Mouse (Mus musculus) retina, postnatal 7 days (tissue): ENCODE measurements around the gene Fancc.
A peak's percentile ranks its signal among the peaks of the same experiment; 100 is the strongest.

Experiments used
- DNase-seq: peaks from one replicate; pipeline ENCODE4 v3.0.0-alpha.2; 2012; ENCODE audit warnings: low read depth, low spot score

The Fancc gene

DNA sequence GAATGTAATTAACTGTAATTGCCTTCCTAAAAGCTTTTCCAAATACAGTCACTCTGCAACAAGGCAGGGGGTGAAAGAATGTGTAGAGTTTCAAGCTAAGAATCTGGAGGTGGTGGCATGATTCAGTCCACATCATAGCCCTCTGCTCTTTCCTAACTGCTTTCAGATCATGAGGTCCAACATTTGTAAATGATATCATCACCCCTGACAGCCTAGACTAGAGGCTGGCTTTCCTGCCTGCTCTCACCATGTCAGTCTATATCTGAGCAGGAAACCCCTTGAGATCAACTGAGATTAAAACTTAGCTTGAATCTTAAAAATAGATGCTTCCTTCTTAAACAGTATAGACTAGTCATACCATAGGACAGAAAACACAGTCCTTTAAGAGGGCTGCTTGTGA lies 75.9 kb downstream of the Fancc start:
- no peak for DNase-seq

DNA sequence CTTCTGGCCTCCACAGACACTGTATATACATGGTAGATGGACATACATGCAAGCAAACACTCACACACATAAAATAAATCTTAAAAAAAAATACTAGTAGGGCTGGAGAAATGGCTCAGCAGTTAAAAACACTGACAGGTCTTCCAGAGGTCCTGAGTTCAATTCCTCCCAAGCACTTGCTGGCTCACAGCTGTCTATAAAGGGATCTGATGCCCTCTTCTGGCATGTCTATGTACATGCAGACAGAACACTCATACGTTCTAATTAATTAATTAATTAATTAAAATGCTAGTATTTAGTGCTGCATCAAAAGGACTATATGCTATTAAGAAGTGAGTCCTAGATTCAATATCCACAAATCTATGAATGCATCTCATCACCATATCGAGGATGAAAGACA lies 78.9 kb downstream of the Fancc start:
- no peak for DNase-seq

DNA sequence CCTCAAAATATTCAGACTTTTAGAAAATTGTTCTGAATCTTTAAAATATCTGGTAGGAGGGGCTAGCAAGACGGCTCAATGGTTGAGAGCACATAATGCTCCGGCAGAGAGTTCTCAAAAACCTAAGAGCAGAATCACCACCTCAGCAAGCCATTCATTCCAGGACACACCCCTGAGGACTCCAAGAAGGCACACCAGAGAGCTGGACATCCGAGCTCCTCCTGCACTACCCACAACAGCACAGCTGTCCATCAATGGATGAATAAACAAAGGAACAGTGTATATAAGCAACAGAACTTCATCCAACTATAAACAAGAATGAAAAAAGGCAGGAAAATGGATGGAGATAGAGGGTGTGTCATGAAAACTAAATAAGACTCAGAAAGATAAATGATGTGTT lies 80.3 kb downstream of the Fancc start:
- no peak for DNase-seq

DNA sequence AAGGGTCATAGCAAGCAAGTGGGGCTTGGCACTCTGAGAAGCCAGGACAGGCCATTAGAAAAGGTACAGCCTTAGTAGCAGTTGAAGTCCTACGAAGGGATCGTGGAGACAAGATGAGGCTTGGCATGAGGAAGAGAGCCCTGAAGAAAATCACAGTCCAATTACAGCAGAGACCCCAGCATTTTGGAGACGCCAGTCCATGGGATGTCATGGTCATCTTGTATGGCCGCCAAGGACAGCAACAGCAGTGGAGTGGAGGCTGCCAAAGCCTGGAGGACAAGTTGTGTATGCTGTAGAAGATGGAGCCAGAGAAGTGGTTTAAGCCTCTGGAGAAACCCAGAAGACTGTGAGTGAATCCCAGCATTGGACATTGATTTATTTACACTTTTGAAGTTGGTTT lies 84.4 kb downstream of the Fancc start:
- no peak for DNase-seq

DNA sequence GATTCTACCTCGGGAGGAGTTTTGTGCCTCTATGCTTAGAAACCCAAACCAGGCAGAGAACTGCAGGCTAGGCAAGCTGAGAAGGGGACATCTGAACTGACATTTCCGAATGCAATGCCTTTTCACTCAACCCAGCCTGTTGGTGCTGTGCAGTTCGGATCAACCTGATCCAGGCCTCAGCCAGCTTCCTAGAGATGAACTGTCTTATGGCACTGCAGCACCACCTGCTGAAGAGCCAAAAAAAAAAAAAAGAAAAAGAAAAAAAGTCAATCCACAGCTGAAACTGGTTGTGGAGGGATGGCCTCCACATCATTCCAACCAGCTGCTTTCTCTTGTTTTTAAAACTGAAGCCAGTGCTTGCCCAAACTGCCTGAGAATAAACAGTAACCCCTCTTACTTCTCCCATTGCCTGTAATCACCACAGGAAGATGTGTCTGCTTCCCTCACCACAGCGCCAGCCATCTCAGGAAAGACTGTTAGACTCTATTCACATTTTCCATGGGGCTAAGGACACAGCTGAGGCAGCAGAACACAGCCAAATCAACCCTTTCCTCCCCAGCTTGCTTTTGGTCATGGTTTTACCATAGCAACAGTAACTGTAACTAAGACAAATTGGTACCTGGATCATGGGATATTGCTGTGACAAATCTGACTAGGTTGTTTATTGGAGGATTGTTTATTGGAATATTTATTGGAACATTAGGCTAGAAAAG lies 85.6 kb downstream of the Fancc start:
- no peak for DNase-seq

DNA sequence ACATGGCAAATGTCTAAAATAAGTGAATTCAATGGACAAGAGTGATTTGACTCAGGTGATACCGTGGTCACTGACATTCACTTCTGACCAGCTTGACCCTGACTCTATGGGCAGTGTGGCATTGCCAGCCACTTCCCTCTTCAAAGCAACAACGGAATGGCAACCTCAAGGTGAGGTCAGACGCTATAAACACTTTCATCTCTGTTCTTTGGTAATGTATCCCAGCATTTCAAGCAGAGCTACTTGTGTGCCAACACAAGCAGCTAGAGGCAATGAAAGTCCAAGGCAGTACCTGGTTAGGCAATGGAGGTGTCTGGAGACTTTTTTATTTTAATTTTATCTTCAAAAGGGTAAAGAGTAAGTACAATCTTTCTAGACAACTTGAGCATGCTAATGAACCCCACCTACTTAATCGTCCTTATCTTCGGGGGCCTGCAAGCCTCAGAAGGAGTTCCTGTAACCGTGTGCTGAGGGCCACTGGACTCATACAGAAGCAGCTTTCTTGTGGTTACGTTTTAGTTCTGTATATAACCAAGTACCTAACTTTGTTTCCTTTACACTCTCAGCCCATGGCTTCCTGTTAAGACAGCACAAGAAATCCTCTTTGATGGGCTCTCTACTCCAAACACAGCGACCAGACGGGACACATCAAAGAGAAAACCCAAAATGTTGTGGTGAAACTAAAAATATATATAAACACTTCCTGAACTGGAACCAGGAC lies 86.3 kb downstream of the Fancc start:
- DNase-seq: no peak

DNA sequence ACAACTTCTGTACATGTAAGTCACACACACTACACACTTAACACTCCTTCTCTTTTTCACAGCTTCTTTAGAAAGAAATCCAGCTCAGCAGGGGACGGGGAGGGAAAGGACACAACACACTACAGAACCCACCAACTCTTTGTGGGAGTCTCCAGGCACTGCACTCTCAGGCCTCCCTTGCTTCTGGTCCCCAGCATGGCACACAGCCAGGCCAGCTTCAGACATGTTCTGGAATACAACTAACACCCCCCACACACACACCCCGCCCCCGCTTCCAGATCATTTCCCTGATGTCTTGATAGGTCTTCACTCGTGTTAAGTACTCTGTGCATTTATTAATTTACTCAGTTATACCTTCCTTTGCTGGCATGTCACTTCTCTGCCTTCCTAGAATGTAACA lies 91.9 kb downstream of the Fancc start:
- no peak for DNase-seq

DNA sequence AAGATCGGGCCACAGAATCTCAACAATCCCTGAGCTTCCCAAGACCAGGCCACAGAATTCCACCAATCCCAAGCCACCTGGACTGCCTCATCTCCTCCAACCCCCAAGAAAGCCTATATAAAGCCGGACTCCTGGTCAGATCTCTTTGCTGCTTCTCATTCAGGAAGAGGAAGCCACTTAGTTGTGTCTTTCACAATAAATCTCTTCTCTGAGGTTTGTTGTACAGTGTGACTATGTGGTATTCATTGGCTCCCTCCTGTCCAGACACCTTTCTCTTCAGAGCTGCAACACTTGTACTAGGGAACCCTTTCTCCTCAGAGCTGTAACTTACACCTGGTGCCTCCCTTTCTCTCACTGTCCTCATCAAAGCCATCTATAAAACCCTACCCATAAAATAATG lies 92.4 kb downstream of the Fancc start:
- DNase-seq: no peak

DNA sequence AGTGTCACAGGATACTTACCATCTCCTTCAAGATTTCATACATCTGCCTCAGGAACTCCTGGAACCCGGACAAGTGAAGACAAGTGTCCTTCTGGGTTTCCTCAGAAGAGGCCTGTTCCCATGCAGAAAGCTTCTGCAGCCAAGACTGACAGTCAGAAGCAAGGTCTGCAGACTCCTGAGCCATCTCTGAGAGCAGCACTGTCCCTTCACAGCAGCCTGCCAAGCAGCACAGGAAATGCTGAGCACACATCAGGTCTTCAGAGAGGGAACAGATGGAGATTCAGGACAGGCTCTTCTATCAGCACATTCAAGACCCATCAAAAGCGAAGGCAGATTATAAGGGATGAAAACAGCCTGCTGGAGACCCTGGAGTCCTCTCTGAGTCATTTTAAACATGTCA lies 94.3 kb downstream of the Fancc start:
- no peak for DNase-seq

DNA sequence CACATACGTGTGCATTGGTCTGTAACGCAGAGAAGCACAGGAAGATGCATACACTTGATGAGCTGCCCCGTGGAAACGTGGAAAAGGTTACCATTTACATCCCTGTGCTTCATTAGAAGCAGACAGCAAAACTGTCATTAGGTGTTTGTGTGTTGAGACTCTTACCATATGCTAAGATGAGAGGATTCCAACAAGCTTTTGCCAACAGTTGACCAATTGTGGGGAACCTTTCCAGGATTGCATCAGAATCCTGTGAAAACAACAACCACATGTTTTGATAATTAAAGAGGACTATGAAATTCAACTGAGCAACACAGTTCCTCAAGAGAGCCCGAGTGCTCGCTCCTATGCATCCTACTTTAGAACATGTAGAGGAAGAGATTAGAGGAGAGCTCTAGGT lies 97.0 kb downstream of the Fancc start:
- no peak for DNase-seq

DNA sequence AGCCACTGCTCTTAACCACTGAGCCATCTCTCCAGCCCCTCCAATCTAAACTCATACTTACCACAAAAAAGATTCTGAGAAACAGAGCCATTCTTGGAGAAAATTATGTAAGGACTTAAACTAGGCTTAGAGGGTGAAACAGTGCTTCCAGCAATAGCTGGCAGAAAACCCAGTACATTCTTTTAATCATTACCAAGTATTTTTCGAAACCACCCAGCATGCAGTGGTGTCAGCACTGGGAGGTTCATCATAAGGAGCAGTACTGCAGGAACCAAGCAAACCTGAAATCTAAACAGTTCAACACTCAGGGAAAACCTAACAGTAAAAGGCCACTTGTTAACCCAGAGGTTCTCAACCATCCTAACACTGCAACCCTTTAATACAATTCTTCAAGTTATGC lies 99.7 kb downstream of the Fancc start:
- DNase-seq: no peak

DNA sequence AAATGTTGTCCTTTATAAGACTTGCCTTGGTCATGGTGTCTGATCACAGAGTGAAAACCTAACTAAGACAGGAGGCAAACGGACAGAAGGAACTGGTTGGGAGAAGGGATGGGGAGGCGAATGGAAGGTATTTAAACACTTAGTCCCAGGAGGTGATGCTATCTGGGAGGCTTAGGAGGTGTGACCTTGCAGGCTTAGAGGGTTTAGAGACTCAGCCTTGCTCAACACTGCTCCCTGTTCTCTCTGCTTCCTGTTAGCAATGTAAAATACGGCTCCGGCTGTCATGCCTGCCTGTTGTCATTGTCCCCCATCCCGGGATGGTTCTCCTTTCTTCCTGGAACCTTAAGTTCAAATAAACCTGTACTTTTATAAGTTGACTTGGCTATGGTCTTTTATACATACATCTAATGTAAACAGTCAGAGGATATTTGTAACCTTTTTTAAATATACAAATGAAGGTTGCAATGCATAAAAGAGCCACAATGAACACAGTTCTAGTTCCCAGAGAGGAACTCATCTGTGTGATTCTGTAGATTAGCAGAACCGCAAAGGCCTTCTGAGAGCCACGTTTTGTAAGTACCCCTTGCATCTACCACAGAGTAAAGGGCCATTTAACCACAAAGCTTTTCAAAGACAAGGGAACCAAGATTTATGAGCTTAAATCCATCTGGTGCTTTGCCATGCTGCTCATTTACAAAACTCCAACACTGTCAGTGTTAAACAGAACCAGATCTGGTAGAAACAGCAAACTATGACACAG lies 102.6 kb downstream of the Fancc start:
- DNase-seq: no peak

DNA sequence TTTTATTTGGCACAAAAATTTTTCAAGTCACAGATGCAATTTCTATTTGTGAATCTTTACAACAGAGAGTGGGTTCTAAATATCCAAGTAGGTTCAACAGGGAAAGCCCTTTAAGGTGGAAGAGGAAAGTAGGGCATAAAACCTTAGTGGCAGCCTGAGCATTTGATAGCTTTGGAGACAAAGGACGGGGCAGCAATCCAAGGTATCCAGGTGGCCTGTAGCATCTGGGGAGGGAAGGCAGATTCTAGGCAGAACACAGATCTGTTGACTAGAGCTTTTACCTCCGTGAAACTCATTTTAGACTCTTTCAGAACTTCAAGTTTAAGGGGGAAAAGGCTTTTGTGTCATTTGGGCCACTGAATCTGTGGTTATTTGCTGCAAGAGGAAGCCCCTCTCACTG lies 111.8 kb downstream of the Fancc start:
- DNase-seq: no peak

DNA sequence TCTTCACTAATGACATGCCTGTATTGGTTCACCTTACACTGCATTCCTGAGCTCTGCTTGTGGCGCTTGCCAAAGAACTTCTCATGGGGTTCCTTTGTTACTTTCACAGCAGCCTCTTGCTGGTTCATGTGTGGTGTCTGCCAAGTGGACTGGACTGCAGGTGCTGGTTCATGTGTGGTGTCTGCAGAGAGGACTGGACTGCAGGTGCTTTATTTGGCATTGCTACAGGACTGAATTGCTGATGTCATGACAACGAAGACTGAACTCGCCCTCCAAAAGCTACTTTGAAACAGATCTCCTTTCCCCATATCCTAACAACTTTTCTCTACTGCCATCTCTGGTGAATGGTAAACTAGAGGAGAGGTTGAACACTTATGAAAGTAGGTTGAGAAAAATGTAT lies 112.3 kb downstream of the Fancc start:
- no peak for DNase-seq

DNA sequence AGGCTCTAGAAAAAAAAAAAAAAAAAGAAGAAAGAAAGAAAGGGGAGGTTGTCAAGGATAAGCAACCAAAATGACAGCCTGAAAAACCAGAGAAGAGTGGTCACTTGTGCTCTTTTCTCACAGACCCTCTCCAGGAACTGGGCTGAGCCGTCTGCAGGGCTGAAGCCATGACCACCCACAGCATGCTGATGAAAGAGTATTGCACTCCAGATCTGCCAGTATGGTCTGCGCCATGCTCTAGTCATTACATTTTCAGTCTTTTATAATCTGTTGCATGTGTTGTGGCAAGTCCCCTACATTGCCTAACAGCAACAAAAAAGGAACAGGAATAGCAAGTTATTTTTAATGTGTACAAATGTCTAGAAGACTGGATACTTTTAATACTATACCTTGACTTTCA lies 114.9 kb downstream of the Fancc start:
- DNase-seq: no peak

DNA sequence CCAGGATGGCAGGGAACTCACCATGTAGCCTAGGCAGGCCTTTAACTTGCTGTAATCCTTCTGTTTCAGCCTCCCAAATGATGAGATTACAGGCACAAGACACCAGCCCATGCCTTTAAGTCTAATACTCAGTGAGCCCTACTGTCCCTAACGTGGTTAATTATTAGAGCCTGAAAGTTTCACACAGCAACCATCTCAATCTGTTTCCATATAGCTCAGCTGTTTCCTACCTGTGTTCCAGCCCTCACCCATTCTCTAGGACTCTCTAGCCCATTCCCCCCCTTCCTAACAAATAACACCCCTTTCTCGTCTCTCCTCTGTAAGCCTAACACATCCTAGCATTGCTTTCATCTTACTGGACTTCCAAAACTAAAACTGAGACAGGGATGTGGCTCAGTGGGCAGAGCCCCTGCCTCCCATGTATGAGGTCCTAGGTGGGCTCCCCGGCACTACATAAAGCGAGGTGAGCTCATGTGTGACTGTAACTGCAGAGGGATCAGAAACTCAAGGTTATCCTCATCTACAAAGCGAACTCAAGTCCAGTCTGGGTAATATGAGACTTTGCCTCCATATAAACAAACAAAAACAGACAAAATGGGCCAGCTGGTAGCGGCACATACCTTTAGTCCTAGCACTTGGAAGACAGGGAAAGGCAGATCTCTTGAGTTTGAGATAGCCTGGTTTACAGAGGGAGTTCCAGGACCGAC lies 123.5 kb downstream of the Fancc start:
- DNase-seq: no peak

DNA sequence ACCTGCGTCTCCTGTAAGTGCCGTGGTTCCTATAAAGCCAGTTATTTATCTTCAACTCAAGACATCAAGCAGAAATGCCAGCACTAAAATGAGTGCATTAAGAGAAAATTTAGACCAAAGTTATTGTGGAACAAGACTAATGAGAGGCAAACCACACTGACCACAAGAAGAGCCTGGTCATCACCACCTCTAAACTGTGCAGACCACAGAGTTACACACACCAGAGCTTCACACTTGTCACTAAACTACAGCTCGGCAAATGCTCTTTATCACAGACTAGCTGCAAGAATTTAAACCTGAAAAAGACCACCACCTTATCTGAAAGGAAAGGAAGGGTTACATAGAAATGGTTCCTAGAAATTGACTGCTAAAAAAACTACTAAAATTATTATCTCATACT lies 135.3 kb downstream of the Fancc start:
- no peak for DNase-seq

DNA sequence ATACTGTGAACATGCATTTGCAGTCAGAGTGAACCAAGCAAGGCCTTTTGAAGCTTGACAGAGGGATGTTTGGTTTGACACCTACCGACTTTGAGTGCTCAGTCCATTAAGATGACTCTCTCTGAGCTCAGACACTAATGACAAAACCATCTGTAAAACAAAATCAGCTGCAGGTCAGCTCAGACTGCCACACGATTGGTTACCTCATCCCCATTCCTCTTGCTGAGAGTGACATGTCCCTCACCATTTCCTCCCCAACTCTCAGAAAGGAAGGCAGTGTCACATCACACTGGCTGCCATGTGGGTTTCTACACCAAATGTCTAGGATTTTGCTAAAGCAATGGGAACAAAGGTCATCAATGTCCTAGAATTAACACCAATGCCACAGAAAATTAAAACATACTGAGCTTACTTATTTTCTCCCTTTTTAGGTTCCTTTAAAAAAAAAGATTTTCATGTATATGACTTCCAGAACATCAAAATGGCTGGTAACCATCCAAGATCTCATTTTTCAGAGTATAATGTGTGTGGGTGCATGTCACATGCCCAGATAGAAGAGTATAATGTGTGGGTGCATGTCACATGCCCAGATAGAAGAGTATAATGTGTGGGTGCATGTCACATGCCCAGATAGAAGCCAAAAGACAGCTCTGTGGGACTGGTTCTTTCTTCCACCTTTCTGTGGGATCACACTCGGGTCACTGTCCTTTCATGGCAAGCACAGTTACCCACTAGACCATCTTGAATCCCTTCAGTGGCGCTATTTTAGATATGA lies 136.8 kb downstream of the Fancc start:
- DNase-seq: no peak

DNA sequence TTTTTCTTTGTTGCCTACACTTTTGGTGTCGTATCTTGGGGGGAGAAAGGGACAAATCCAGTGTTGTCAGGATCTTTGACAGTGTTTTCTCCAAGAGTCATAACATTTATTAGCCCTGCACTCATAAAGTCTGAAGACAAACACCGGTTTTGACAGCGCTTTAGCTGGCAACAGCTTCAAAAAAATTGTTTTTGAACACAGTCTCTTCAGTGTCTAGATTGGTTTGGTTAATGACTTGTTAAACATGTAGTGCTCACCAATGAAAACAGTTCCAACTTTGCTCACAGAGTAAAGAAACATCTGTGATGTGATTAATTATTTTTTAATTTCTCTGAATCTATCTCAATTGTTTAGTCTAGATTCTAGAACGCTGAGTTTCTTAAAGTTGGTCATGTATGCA lies 137.7 kb downstream of the Fancc start:
- no peak for DNase-seq

DNA sequence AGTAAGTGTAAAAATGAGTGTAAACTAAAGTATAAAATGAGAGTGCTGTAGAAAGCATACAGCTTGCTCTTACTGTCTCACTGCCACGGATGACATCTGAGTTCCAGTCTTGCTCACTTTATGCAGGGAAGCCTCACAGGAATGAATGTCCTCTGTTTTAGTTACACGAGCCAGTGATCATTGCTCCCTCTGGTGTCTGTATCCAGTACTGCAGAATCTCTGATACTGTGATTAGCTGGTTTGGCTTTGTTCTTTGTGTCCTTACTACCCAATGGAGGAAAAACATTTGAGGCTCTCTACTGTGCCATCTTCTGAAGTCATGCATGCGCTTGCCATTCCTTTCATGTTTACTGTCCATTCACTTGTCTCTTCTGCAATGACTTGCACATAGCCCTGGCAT lies 140.5 kb downstream of the Fancc start:
- DNase-seq: peak; percentile 65

DNA sequence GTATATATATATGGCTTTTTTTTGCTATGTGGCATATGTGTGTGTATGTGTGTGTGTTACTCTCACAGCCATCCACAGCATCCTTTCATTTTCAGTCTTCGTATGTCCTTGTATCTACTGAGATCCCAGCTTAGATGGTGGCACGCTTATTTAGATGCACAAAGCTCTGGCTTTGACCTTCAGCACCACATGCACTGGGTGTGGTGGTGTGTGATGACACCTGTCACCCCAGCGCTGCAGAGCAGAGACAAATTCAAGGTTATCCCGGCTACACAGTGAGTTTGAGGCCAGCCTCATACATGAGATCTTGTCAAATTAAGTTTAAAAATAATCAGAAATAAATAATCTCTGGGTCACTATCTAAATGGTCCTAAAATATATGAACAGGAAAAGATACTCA lies 141.0 kb downstream of the Fancc start:
- DNase-seq: no peak
